Mouse (Mus musculus) spleen, postnatal 4 days (tissue): ENCODE data around the gene Macrod2.

Experiments used
- DNase-seq, 2 experiments: peaks; one replicate each; pipeline ENCODE4 v3.0.0; 2022; ENCODE audit warnings: low spot score in 2 of 2

The Macrod2 gene

DNA sequence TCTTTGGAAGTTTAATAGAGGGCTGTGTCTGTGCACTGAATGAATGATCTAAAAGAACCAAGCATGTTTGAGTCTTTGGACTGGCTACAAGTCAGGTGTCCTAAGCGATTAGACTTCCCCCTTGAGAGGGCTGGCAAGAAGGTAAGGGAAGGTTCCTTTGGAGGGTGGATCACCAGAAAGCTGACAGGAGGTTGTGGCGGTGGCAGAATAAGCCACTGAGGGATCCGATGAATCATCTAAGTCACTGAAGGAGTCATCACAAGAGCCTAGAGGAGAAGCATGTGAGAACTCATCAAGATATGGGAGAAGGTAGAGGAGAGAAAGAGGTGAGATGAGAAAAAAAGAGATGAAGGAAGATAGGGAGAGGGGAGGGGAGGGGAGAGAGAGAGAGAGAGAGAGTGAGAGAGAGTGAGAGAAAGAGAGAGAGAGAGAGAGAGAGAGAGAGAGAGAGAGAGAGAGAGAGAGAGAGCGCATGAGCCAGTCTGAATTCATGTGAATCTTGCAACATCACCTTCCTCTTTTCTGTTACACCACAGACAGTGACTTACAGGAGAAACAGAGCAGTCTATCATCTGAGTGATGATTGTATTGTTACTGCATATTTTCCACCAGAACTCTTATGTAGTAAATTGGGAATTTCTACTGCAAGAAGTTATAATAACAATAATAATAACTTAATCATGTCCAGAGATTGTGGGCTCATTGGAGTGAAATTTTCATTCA, 398.9 kb downstream of the Macrod2 start:
- no peak for DNase-seq

DNA sequence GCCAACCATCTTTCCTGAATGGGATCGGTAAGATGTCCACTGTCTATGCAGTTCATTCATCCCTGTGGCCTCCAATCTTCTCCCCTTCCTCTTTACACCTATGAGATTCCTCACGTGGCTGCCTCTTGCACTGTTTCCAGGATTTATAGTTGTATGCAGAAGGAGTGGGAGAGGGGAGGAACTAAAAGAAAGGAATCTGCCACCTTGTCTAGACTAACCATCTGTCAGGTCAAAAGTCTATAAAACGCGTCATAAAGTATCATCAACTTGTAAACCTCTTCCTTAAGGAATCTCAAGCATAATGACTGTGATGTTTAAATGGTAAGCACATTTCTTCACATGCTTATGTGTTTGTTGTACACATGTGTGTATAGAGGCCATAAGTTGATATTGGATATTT, 416.6 kb downstream of the Macrod2 start:
- DNase-seq: no peak

DNA sequence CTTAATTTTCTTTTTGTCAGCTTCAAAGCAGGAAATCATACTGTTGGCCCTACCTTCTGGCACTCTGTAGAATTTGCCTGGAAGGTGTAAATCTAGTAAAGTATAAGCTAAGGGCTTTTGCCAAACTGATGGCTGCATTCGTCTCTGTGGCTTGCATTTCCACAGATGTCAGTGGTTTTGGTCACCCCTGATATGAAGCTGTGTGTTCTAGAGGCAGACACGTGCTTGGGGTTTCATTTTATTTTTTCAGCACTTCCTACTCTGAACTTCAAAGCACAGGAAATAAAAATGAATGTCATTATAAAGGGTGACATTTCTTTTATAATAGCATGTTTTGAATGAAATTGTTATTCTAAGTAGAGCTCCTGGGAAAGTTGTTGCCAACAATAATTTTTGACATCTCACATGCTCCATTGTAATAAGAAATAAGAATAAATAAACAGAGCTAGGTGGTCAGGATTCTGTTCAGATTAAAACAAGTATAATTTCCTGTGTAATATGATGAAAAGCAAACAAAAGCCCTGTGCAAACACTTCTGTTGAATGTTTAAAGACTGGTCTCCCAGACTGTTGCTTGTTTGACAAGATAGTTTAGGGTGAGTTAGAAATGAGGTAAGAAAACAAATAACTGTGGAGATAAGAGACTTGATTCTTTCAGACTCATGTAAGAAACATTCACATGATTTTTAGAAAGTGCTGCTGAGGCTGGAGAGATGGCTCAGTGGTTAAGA, 424.4 kb downstream of the Macrod2 start:
- no peak for DNase-seq

DNA sequence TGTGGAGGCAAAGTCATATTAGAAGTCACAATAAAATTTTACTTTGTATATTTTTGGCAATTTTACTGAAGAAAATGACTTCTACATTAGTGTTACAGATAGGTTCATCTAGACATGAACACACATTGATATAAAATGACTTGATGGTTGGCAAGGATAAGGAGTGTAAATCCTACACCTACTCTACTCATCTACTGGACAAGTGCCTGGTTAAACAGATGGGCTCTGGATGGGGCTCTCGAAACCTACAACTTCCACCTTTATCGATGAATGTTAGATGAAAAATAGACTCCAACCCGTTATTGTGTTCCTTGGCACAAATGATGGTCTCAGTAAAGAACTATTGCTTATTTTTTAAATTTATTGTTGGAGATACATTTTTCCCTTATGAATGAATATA, 427.3 kb downstream of the Macrod2 start:
- DNase-seq: no peak

DNA sequence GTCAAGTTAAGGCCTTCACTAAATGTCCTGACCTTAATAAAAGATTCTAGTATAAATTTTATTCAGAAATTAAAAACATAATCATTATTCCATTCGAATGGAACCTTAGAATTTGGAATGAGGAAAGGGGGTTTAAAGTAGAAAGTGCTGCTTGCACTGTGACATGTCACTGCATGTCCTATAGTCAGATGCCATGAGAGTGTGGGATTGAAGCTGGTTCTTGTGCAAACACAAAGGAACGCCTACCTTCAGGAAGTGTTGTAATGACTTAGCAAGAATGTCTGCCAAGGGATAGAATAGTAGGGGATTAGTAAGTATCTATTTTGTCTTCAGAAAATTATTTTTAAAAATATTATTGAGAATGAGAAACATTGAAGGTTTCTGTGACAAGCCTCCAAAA, 431.1 kb downstream of the Macrod2 start:
- DNase-seq: no peak

DNA sequence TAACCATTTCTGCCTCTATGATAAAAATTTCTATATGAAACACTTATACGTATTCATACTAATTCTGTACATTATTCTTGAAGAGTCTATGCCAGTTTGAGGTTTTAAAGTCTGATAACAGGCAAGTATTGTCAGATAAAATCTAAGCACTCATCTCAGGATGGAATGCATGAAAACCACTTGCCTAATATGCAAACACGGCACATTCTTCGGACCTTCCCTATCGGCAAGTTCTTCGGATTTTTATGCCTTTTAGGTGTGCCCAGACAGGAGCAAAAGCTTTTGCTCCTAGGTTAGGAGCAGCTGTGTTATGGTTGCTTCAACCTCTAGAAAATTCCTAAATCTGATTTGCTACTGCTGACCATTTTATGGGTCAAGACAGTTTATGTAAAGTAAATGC, 433.8 kb downstream of the Macrod2 start:
- DNase-seq: no peak

DNA sequence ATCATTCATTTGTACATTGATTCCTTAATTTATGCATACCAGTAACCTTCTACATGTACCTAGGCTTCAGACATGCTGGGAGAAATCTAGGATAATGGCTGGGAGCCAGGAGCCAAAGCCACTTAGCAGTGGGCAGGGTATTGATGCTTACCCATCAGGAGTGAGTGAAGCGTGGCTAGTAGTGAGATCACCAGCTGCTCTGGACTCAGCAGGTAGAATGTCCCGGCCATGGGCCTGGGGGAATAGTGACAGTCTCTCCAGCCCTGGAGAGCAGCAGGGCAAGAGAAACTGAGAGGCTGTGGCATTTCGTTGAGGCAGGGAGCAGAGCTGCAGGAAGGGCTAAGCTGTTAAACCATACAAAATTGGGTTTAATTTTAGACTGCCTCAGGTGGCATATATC, 435.0 kb downstream of the Macrod2 start:
- DNase-seq: no peak

DNA sequence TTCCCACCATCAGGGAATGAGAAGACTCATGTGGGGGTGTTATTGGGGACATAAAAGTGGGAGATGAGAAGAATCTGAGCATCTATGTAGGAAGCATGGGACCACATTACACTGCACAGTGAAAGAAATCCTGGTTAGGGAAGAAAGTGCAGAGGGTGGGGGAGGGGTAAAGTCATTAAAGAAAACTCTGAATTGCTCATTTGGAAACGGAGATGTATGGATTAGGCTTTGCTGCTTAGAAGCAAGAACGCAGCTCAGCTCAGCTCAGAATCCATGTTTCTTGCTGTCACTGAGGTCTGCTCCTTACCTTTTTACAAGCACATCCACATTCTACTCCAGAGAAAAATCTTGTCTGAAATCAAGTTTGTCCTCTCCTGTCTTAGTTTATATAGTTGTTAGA, 444.3 kb downstream of the Macrod2 start:
- no peak for DNase-seq

DNA sequence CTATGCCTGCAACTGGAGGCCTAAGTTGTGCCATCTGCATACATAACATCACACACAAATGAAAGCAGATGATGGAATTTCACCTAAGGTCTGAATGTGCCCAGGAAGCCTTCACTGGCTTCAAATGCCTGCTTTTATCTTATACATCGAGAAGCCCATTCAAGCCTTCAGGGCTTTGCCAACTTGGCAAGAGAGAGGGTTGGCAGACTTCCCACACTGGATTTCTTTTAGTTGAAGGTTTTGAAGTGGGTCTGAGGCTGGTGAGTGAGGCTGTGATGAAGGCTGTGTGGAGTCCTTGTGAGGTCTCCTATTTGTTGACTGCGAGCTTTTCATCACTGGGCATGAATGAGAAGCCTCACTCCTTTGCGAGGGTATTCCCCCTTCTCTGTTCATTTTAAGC, 444.8 kb downstream of the Macrod2 start:
- no peak for DNase-seq

DNA sequence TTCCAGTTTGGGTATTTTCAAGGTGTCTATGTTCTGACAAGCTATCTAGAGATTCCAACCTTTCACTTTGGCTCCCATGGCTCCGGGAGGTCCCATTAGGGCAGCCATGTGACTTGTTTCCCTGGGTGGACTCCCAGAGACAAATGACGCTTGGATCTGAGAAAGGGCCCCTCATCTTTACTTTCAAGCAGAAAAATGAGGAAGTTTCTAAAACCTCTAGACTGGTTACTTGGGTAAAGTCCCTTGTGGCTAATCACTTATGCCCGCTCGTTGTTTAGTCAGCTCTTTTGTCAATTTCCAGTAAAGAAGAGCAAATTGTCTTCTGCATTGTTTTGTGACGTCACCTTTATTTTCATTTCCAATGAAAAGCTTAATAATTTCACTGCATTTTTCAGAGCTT, 448.9 kb downstream of the Macrod2 start:
- no peak for DNase-seq

DNA sequence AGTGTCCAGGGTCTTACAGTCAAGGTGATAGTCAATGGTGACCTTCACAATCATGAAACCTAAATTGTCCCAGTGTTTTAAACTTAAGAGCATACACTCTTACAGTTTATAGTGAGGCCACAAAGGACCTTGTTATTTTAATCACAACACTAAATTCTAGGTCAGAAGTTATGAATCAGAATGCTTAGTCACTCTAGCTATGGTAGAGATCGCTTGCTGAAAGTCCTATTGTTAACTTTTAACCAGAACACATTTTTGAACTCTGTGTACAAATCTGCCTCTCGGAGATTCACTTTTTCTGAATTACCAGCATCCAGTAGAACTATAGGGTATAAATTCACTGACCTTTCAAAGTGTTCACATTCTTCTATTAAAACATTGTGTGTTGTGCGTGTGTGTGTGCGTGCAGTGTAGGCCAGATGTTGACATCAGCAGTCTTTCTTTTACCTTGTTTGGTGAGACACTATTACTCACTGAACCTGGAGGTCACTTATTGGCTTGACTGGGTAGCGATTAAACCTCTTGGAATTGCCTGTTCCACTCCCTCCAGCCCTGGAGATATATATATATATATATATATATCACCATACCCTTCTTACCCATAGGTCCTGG, 452.8 kb downstream of the Macrod2 start:
- DNase-seq: no peak

DNA sequence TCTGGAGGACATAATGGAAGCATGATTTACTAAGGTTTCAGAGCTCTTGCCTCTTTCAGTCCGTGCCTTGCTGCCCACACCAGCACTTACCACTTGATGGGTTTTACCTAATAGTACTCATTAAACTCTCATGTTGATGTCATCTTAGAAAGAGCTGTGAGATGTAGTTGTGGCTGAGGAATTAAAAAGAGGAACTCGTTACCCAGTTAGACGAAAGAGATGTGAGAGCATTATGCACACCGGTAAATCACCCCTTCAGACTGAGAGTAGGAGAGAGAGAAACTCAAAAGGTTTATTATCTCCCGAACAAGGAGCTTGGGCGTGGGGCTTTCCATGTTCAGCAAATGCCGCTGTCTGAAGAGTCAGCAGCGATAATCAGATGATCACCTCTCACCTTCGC, 458.4 kb downstream of the Macrod2 start:
- DNase-seq: no peak

DNA sequence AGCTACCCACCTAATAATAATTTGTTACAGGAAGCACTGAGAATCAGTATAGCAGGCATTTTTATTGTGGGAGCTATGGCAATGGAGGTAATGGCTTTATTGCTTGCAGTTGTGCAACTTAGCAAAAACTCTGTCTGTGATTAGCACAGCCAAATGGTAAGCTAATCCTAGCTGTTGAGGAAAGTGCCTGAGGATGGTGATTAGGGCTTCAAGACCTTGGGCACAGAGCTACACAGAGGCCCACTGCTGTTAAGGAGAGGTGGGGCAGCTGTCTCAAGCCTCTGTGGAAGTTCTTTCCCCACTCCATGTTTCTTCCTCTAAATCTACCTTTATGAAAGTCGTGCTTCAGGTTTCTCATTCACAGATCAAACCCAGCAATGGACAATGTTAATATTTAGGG, 466.2 kb downstream of the Macrod2 start:
- no peak for DNase-seq

DNA sequence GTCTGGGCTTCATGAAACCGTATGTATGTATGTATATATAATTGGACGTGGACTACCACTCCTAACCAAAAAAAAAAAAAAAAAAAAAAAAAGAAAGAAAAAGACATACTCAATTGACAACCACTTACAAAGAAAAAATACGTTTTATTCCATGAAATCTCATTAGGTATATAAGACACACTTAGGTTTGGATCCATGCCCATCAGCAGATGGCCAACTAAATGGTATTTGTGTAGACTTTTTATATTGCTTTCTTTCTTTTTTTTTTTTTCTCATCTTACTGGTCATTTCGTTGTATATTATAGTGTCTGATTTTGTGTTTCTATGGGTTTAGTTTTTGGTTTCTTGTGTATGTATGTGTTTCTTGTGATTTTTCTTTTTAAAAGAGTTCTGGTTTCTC, 467.6 kb downstream of the Macrod2 start:
- DNase-seq: no peak

DNA sequence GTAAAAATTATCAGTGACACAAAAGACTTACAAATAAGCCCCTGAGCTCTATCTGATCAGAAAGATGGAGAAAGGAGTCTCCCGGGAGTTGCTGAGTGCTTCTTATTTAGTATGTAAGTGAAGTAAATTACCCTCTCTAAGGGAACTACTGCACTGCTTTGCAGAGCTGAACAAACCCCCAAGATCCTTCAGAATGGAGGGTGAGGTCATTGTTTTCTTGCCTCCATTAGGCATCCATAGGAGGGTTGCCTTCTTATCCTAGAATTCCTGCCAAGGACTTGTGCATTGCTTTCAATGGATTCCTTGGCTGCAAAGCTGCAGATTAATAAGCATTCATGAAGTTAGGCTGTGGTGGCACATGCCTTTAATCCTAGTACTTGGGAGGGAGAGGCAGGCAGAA, 470.5 kb downstream of the Macrod2 start:
- no peak for DNase-seq

DNA sequence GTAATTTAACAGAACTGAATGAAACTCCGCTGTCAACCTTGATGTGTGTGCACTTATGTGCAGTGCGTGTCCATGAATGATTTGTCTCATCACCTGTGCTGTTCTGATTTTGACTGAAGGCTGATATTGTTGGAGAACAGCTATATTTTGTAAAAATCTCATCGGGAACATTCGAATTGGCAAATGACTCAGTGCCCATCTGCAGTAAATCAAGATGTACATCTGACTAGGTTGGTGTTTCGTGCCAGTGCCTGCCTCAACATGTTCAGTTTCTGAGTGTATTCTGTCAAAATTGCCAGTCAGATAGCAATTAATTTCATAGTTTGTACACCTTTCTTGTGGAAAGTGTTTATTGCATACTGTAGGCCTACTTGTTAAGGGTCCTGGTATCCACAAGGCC, 472.0 kb downstream of the Macrod2 start:
- DNase-seq: no peak

DNA sequence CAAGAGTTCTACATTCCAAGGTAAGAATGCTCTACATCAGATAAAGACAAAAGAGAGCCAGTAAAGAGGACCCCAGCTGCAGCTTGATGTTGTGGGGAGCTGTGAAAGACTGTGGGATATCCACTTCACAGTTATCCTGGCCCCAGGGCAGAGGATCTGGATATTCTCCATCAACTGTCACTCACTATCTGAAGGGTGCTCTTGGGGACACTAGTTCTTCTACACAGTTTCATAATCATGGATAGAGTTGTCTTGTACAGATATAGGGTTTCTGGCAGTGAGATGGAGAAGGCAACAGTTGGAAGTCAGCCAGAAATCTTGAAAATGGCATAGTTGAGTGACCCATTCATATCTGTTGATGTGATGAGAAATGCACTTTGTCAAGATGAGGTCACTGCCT, 490.1 kb downstream of the Macrod2 start:
- DNase-seq: no peak

DNA sequence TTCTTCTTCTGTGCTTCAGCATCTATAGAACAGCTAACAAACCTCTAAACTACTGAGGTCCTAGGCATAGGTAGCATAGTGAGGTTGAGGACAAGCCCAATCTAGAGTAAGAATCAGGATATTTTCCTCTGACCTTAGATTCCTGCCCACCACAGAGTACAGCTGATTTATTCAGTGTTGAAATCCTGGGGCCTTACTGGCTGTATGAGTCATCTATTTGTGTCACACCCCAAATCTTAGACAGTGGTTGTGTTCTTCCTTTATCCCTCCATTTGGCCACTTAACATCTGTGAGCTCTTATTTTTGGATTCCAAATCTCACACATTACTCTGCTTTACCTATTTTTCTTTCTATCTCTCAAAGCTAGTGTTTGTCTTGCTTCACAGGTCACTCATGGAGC, 495.6 kb downstream of the Macrod2 start:
- DNase-seq: no peak

DNA sequence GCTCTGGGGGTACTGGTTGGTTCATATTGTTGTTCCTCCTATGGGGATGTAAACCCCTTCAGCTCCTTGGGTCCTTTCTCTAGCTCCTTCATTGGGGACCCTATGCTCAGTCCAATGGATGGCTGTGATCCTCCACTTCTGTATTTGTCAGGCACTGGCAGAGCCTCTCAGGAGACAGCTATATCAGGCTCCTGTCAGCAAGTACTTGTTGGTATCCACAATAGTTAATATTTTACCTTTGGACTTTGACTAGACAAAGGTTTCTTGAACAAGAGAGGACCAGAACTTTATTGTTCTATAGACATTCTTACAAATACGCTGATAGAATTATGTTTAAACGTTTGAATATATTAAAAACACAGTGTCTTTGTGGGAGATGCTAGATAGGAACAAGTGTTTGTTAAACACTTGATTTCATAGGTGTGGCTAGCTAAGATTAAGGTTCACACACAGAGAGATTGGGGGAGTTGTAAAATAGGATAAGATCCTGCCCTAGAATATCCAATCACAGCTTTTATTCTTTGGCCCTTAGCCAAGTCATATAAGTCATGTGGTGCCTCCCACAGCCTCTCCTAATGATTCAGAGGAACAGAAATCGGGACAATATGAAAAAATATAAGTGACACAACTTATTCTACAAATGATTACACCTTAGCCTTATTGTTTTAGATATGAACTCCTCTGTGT, 501.4 kb downstream of the Macrod2 start:
- DNase-seq: no peak

DNA sequence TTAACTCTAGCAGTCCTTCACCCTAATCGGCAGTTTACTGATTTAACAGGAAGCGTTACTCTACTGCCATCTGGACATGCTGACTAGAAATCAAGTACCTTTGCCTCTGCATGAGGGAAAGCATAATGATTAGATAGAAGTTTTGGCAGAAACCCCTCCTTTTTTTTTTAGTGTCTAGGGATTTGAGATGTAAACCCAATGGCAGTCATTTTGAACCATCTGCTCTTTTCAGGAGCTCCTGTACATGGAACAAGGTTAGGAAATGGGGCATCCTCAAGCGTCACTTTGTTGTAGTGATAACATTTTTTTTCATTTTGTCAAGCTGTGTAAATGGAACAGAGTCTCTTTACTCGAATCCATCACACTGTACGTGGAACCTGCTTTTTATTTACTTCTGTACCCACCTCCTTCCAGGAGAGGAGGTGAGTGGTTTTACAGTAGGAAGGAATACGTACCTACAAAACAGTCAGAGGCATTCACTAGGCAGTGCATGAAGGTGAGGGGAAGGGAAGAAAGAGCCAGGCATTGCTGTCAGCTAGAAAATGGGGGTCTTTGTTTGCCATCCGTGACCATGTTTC, 503.4 kb downstream of the Macrod2 start:
- no peak for DNase-seq

DNA sequence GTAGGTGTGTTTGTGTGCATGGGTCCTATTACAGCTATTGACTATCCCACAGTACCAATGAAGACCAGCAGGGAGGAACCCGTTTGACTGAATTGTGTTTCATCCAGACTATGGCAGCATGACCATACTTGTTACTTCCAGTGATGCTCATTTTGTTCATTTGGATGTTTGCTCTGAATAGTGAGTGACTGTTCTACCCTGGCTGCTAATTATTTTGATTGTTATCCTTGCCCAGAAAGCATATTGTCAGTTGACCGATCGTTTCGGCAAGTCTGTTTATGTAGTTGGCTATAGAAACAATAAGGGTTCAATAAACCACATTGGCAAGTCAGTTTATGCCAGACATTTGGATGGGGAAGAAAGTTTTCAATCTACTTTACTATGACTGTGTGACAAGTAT, 510.2 kb downstream of the Macrod2 start:
- no peak for DNase-seq

DNA sequence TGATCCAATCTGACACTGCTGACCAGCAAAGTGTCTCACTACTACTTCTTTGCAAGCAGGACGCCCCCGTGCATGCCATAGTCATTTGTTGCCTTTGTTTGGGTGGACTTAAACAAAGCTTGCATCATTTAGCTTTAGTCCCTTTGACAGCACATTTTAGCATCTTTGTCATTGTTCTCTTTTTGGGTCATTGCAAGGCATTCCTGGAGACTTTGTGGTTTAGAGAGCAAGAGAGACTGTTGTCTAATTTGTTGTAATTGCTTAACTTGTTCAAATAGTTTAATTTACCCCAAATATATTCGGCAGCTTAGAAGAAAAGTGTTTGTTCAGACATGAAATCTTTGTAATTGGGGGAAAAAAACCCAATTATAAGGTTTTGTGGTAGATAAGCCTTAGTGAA, 511.0 kb downstream of the Macrod2 start:
- DNase-seq: no peak
